In the genomic region with DNA sequence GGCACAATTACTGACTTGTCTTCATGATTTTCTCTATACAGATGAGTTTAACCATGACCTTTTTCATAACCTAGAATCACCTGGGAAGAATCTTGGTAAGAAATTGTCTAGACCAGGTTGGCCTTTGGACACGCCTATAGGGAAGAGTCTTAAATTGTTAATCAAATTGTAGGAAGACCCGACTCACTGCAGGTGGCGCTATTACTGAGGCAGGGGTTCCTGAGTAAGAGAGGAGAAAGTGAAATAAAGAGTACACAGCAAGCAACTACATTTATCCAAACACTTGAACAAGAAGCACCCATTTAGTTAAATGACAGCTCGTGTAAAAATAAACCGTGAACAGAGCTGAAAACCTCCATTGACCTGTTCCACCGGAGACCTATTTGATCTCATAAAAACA, we compare ENCODE assay signal across 25 mouse cellular contexts.
"Had no signal": no experiment of that assay in that cellular context is flagged by ENCODE, and none has a peak within 500 bp of the region (broad histone marks: within the 10 kb centered on the region; RNA-seq: fewer than 3 reads in every experiment).

No protein-coding gene starts in this region.

- H3K4me3 ChIP-seq: heart, adult 2 months; heart, embryonic 10.5 days; heart, embryonic 12.5 days; hindbrain, embryonic 13.5 days; hindbrain, embryonic 15.5 days; kidney, embryonic 15.5 days; limb, embryonic 13.5 days; limb, embryonic 15.5 days; liver, embryonic 13.5 days; liver, embryonic 15.5 days had no signal

- H3K9ac ChIP-seq: heart, embryonic 12.5 days; hindbrain, embryonic 13.5 days; hindbrain, embryonic 15.5 days; kidney, embryonic 15.5 days; limb, embryonic 13.5 days; limb, embryonic 15.5 days; liver, embryonic 13.5 days; liver, embryonic 15.5 days had no signal

- H3K4me2 ChIP-seq: heart, embryonic 12.5 days; hindbrain, embryonic 13.5 days; hindbrain, embryonic 15.5 days; kidney, embryonic 15.5 days; limb, embryonic 13.5 days; limb, embryonic 15.5 days; liver, embryonic 13.5 days; liver, embryonic 15.5 days had no signal

- H3K27ac ChIP-seq: heart, adult 2 months; heart, embryonic 10.5 days; hindbrain, embryonic 13.5 days; hindbrain, embryonic 15.5 days; hindbrain, postnatal 0 days; kidney, embryonic 15.5 days; kidney, postnatal 0 days; limb, embryonic 13.5 days; limb, embryonic 15.5 days; liver, embryonic 13.5 days; liver, embryonic 15.5 days had no signal

- H3K27me3 ChIP-seq: heart, embryonic 12.5 days; hindbrain, embryonic 13.5 days; hindbrain, embryonic 15.5 days; kidney, embryonic 15.5 days; limb, embryonic 13.5 days; limb, embryonic 15.5 days; liver, embryonic 13.5 days; liver, embryonic 15.5 days had no signal

- DNase-seq: gastrocnemius, postnatal 14 days; gastrocnemius, postnatal 36 days; heart, adult 11 months; heart, adult 2 months; heart, postnatal 10 days; heart, postnatal 36 days; kidney, adult 11 months; kidney, adult 2 months; kidney, adult 9 months; kidney, postnatal 14 days; kidney, postnatal 36 days; layer of hippocampus, postnatal 36 days; left cerebral cortex, postnatal 4 days; liver, embryonic 13.5 days had no signal

- H3K4me1 ChIP-seq: heart, embryonic 10.5 days; heart, embryonic 12.5 days; hindbrain, embryonic 13.5 days; hindbrain, embryonic 15.5 days; kidney, embryonic 15.5 days; limb, embryonic 13.5 days; limb, embryonic 15.5 days; liver, embryonic 13.5 days; liver, embryonic 15.5 days had no signal

- ATAC-seq: hindbrain, postnatal 0 days; intestine, embryonic 16.5 days had no signal

- H3K9me3 ChIP-seq: heart, embryonic 10.5 days; heart, embryonic 12.5 days; hindbrain, embryonic 13.5 days; hindbrain, embryonic 15.5 days; kidney, embryonic 15.5 days; limb, embryonic 13.5 days; limb, embryonic 15.5 days; liver, embryonic 13.5 days; liver, embryonic 15.5 days had no signal

- H3K36me3 ChIP-seq: heart, embryonic 10.5 days; heart, embryonic 12.5 days; hindbrain, embryonic 13.5 days; hindbrain, embryonic 15.5 days; kidney, embryonic 15.5 days; limb, embryonic 13.5 days; limb, embryonic 15.5 days; liver, embryonic 13.5 days; liver, embryonic 15.5 days had no signal
